Mouse (Mus musculus) 416B (cell line): ENCODE measurements around the gene Ifitm2.

Experiments used
- DNase-seq: peaks from one replicate; pipeline ENCODE4 v3.0.0; 2011; ENCODE audit warnings: low read depth

Ifitm2 gene

DNA sequence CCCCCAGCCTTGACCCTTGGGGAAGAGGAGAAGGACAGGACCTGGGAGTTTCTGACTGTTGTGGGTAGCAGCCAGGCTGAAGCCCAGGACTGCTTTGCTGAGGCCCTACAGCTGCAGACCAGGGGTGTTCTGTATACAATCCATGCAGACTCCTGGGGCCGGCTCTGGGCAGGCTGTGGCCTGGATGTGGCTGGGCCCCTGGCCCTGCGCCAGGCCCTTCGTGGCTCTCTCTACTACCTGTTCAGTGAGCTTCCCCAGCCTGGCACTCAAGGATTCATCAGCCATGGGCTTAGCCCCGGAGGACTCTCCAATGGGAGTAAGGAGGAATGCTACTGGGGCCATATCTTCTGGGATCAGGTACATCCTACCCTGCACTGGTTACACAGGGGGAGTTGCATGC is 12.4 kb downstream of the Ifitm2 start:
- DNase-seq = peak; percentile 35

DNA sequence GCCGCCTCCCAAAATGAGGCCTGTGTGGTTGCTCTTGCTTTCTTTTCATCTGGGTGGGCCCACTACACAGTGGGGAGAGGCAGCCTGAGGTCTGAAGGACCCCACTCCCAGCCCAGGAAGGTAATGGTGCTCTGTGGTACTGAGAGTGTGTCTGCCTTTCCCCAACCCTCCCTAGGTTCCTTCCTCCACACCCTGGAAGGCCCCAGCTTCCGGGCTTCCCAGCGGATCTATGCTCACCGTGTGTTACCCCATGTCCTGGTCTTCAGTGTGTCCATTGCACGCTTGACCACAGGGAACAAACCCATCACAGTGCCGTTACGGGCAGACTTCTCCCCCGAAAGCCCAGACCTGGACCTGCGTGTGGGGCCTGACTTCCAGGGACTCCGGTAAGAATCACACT is 13.0 kb downstream of the Ifitm2 start:
- no peak for DNase-seq

DNA sequence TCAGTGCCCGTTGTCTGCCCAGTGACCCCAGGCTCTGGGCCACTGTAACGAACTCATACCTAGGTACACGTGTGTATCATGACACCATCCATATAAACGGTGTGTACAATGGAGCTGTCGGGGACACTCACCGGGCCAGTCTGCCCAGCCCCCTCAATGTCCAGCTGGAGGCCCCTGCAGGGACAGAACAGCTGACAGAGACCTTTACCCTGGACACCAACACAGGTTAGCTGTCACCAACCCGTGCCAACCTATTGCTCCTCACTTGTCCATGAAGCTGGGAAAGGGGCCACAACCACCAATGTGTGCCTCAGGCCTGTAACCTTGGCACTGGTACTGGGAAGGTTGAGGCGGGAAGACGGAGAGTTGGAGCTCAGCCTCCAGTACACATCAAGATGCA is 13.4 kb downstream of the Ifitm2 start:
- no peak for DNase-seq

DNA sequence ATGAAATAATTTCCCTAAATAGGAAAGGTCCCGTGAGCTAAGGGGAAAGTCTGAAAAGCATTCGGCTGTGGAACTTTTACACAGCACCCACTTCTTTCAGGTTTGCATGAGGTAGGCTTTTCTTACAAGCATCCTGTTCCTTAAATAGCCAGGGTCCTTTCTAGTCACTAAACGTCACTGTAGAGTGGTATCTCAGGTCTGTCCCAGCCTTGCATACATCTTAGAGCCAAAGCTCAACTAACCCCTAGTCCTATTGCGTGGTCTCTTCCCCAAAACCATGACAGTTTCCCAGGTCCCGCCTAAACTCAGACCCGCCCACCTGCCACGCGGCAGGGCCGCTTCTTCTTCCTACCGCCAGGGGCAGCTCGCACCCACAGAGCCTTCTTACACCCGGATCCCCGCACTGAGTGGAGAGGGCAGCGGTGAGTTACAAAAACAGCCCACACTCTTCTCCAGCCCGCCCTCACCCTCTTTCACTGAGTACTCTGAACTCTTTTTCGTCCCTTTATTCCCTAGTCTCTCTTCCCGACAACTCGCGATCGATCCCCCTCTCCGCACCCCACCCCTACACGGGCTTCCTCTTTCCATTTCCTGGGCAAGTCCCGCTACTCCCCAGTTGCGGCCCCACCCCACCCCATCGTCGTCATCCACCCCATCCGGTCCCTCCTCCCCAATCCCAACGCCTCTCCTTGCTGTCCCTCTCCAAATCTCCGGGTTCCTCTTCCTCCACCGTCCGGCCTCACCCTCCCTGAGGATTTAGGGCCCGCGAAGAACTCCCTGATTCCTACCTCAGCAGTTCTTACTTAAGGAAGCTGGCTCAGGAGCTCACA is 14.3 kb downstream of the Ifitm2 start, which contains the start of gene Pgghg:
Gene Pgghg, plus strand, starts transcription at position 170 of the 830 bp plus-strand sequence.
- peak; percentile 96 for DNase-seq

DNA sequence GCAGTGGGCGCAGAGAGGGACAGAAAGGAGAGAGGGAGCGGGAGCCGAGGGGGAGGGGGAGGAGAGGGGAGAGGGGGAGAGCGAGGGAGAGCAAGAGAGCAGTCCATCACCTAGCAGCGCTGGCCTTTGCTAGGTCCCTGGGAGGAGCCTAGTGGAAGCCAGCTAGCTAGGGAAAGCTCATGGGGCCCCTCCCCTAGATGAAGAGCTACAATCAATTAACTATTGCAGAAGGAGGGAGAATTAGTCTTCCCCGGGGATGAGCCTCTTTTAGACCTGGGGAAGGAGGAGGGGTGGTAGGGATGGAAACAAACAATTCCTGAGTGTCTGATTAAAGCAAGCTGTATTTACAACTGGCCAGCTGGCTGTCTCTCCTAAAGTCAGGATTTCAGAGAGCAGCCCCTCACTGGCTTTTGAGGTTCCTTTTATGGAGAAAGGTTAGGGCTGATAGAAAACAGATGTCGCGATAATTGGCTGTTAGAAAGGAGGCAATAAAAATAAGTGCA is 16.1 kb downstream of the Ifitm2 start:
- no peak for DNase-seq

DNA sequence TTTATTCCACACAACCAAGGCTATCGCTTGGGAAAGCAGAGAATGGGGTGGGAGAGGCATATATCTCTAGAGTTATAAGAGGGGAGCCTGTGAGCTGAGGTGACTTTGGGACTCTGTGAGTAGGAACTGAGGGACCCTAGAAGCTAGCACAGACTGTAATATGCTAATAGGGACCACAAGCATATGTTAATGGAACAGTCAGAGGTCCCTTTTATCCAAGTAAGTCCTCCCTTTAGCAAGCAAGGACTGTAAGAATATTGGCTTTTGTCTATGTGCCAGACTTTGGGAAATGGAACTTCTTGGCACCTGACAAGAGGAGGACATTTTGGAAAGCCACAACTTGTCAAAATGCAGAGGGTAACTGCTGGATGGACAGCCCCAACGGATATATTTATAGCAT is 16.9 kb downstream of the Ifitm2 start:
- DNase-seq = no peak

- DNase-seq = peak; percentile 58
These were observed 17.4 kb downstream of the Ifitm2 start for GRCm38 (mm10) chr7:140938436-140938835.

DNA sequence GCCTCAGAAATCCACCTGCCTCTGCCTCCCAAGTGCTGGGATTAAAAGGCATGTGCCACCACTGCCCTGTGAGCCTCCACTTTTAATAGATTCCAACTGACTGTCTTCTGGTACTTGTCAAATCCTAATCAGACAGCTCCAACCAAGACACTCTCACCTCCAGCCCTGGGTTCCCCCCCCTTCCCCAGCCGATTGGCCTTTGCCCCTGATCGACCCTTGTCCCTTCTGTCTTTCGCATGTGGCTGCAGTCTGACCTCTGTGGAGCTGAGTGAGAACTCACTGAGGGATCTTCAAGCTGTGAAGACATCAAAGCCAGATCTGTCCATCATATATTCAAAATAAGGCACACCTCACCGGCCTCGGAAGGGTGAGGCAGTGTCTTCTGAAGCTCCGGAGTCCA is 28.6 kb downstream of the Ifitm2 start:
- no peak for DNase-seq

- DNase-seq = no peak
These were observed 32.6 kb downstream of the Ifitm2 start for GRCm38 (mm10) chr7:140923070-140923775.

DNA sequence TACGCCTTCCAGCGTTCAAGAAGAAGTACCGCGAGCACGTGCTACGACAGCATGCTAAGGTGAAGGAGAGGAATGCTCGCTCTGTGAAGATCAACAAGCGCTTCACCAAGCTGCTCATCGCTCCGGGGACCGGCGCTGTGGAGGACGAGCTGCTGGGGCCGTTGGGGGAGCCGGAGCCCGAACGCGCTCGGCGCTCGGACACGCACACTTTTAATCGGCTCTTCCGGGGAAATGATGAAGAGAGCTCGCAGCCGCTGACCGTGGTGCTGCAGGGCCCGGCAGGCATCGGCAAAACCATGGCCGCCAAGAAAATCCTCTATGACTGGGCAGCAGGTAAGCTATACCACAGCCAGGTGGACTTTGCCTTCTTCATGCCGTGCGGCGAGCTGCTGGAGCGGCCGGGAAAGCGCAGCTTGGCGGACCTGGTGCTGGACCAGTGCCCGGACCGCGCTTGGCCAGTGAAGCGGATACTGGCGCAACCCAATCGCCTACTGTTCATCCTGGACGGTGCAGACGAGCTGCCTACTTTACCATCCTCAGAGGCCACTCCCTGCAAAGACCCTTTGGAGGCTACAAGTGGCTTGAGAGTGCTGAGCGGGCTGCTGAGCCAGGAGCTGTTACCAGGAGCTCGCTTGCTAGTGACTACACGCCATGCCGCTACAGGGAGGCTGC is 33.3 kb downstream of the Ifitm2 start:
- no peak for DNase-seq

DNA sequence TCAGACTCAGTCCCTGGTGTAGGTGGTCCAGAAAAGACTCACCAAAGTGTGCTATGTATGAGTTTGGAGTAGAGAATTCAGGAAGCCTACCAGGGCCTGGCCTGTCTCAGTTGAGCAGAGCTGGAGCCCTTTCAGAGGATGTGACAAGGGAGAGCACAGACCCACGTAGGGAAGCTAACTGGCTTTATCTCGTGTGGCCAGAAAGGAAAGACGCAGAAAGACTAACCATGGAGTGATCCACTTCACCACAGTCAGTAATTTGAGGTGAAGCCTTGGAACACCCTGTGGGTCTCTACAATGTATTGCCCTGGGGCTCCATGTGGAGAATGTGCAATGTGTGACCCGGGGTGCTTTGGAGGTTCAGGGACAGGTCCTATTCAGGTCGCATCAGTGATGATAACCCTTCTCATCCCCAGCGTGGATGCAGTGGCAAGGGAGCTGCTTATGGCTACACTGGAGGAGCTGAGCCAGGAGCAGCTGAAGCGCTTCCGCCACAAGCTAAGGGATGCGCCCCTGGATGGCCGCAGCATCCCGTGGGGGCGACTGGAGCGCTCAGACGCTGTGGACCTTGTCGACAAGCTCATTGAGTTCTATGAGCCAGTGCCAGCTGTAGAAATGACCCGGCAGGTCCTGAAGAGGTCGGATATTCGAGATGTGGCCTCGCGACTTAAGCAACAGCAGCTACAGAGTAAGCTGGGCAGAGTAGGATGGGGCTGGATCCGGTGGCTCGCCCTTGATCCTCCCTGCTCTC is 34.4 kb downstream of the Ifitm2 start:
- DNase-seq = no peak

GRCm38 (mm10) chr7:140920418-140921029 is 35.3 kb downstream of the Ifitm2 start, which contains the start of gene Nlrp6:
TSS of gene Nlrp6 (plus strand) at chr7:140920902.
- no peak for DNase-seq

- no peak for DNase-seq
These were observed 35.9 kb downstream of the Ifitm2 start for GRCm38 (mm10) chr7:140919911-140920310.

DNA sequence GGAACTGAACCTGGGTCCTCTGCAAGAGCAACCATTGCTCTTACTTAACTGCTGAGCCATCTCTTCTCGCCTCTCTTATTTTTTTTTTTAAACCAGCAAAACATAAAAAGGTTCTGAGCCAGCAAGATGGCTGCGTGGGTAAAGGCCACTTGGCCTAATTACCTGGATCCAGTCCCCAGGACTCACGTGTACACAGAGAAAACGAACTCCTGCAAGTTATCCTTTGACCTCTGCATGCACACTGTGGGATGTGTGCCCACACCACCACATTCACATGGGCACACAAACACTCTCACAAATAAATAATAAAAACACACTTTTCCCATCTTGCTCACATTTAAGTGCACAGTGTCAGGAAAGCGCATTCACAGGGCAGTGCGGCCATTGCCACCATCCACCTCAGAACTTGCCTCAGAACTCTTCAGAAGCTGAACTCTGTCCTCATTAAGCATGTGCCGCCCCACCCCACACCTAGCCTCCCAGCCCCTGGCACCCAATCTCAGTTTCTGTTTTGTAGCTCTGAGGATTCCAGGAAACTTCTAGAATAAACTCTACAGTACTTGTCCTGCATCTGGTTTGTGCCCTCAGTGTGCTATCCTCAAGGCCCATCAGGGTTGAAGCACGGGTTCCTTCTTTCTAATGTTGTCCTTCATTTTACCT is 41.6 kb downstream of the Ifitm2 start:
- DNase-seq = no peak

- DNase-seq = no peak
These were observed 42.8 kb downstream of the Ifitm2 start for GRCm38 (mm10) chr7:140912846-140913482.

GRCm38 (mm10) chr7:140912293-140912692 is 43.5 kb downstream of the Ifitm2 start:
- DNase-seq = no peak

DNA sequence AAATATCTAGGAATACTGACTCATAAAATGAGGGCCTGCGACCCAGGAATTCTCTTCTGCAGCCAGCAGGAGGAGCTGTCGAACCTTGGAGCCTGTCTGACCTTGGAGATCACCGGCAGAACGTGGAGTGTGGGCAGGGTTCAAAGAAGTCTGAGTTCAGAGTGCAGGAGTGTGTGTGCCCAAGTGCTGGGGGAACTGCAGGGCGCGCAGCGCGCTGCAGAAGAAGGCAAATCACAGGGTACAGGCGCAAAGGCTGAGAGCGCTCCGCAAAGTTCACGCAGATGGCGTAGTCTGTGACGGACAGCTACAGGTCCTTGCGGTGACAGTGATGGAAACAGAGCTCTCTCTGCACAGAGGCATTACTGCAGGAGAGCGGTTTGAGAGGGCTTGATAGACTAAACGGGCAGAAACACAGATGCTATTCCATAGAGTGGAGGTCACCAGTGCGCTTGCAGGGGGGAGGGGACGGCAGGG is 47.1 kb downstream of the Ifitm2 start:
- peak; percentile 81 for DNase-seq

GRCm38 (mm10) chr7:140908181-140908580 is 47.6 kb downstream of the Ifitm2 start:
- peak; percentile 28 for DNase-seq

GRCm38 (mm10) chr7:140907697-140908096 is 48.1 kb downstream of the Ifitm2 start:
- no peak for DNase-seq

GRCm38 (mm10) chr7:140907131-140907530 is 48.7 kb downstream of the Ifitm2 start:
- peak; percentile 56 for DNase-seq
